Mouse (Mus musculus) forebrain, postnatal 0 days (tissue): ENCODE measurements around the gene Zbtb25. TPM values are rescaled to one million over a fixed set of nuclear protein-coding genes. Genes with fewer than 3 reads are reported as not detected.

Experiments
- ATAC-seq: fragments of 200-750 bp; cut with Nextera tagmentation; 2 replicates; pipeline ENCODE4 v1.8.0; 2017; ENCODE audit warnings: mild to moderate bottlenecking, moderate library complexity
- DNase-seq: peaks from one replicate; pipeline ENCODE4 v3.0.0-alpha.2; 2015
- H3K27ac ChIP-seq: fragments of 300-500 bp; sonication (generic); 2 replicates; pipeline ENCODE4 v1.5.1; 2014; ENCODE audit warnings: low read depth, mild to moderate bottlenecking, antibody characterized with exemption, low read length, moderate library complexity, mixed read lengths
- H3K27me3 ChIP-seq: fragments of 300-500 bp; sonication (generic); 2 replicates; pipeline ENCODE4 v1.6.1; 2014; ENCODE audit warnings: mild to moderate bottlenecking, low read length, mixed read lengths; ENCODE audit not compliant: insufficient read depth
- H3K36me3 ChIP-seq: fragments of 300-500 bp; sonication (generic); 2 replicates; pipeline ENCODE4 v1.6.1; 2014; ENCODE audit warnings: mild to moderate bottlenecking, moderate library complexity; ENCODE audit not compliant: insufficient read depth
- H3K4me1 ChIP-seq: fragments of 300-500 bp; sonication (generic); 2 replicates; pipeline ENCODE4 v1.6.1; 2014; ENCODE audit warnings: antibody characterized with exemption; ENCODE audit not compliant: insufficient read depth
- H3K4me2 ChIP-seq: fragments of 300-500 bp; sonication (generic); 2 replicates; pipeline ENCODE4 v1.6.1; 2014; ENCODE audit warnings: low read depth, mild to moderate bottlenecking, moderate library complexity
- H3K4me3 ChIP-seq: fragments of 300-500 bp; sonication (generic); 2 replicates; pipeline ENCODE4 v1.5.1; 2014; ENCODE audit warnings: low read depth, low read length, mixed read lengths
- H3K9ac ChIP-seq: fragments of 300-500 bp; sonication (generic); 2 replicates; pipeline ENCODE4 v1.6.1; 2014; ENCODE audit warnings: mild to moderate bottlenecking
- H3K9me3 ChIP-seq: fragments of 300-500 bp; sonication (generic); 2 replicates; pipeline ENCODE4 v1.6.1; 2016; ENCODE audit warnings: low read length
- CTCF ChIP-seq: sonication (generic); IDR thresholded peaks from 2 replicates; pipeline ENCODE4 v1.5.1; 2016; ENCODE audit warnings: antibody characterized with exemption, control low read depth, low read depth
- WGBS: fragments of 180-500 bp; shearing (Covaris S2); extraction: QIAGEN DNeasy Blood & Tissue Kit; methylation state at CpG from one replicate; pipeline ENCODE4 v1.1.7; 2014; 5-methylcytosine and 5-hydroxymethylcytosine counted together
- polyA plus RNA-seq: library from polyadenylated mRNA; unstranded; fragments of >200 nt; fragmentation: Nextera tagmentation; extraction: Ambion mirVana; gene quantifications from 2 replicates; pipeline ENCODE4 v1.2.1, GENCODE M21; 2015
- total RNA-seq: library from RNA; depleted of rRNA; stranded (reverse); fragments of >200 nt; gene quantifications from 2 replicates; pipeline ENCODE4 v1.2.3, GENCODE M21; 2014

Zbtb25 gene
- total and polyA plus RNA-seq, 2 experiments from 2014 or later = 13.2 to 25.8 TPM

GRCm38 (mm10) chr12:76372046-76372445, 2.6 kb upstream of the Zbtb25 start:
- DNase-seq (no peak), ATAC-seq (no peak)
- peak overlapping the region; percentile 92 for H3K4me2 ChIP-seq
- no peak for TF ChIP-seq CTCF
- peak overlapping the region; percentile 100 for H3K9ac ChIP-seq
- no peaks in the 10 kb centered on the region for H3K36me3 ChIP-seq
- no peaks in the 10 kb centered on the region for H3K9me3 ChIP-seq
- peaks cover 15% of the 10 kb centered on the region for H3K4me1 ChIP-seq
- H3K4me3 ChIP-seq = no peak overlapping the region
- H3K27ac ChIP-seq = no peak overlapping the region
- H3K27me3 ChIP-seq = no peaks in the 10 kb centered on the region
- WGBS = 48% methylated on average over 7 of the region's 7 CpGs

- H3K27me3 ChIP-seq = no peaks in the 10 kb centered on the region
- peaks cover 16% of the 10 kb centered on the region for H3K4me1 ChIP-seq
- ATAC-seq = no peak
- no peaks in the 10 kb centered on the region for H3K36me3 ChIP-seq
- TF ChIP-seq CTCF = peak; percentile 37
- H3K4me3 ChIP-seq = peak overlapping the region; percentile 95
- H3K4me2 ChIP-seq = peak overlapping the region; percentile 92
- no peaks in the 10 kb centered on the region for H3K9me3 ChIP-seq
- peak; percentile 57 for DNase-seq
- 3% methylated on average over 63 of the region's 63 CpGs for WGBS
- peak overlapping the region; percentile 99 for H3K27ac ChIP-seq
- H3K9ac ChIP-seq = peak overlapping the region; percentile 100
Measured at GRCm38 (mm10) chr12:76370831-76371571, 1.6 kb upstream of the Zbtb25 start.

GRCm38 (mm10) chr12:76369978-76370830, 802 bp upstream of the Zbtb25 start, which contains the start of gene Zbtb1:
Zbtb1 (plus strand) TSS chr12:76370266.
- Histone ChIP-seq H3K27ac (peak within 1 kb of the TSS; percentile 99), H3K4me1 (peaks cover 16% of the 10 kb centered on the region), H3K4me2 (peak within 1 kb of the TSS; percentile 92), H3K9me3 (no peaks in the 10 kb centered on the region), H3K9ac (peak within 1 kb of the TSS; percentile 100), H3K36me3 (no peaks in the 10 kb centered on the region), H3K27me3 (no peaks in the 10 kb centered on the region), H3K4me3 (peak within 1 kb of the TSS; percentile 95)
- peak; percentile 41 for TF ChIP-seq CTCF
- ATAC-seq (peak; percentile 51), DNase-seq (peak; percentile 78)
- WGBS = under 1% methylated on average over 92 of the region's 99 CpGs

GRCm38 (mm10) chr12:76368790-76369205, 604 bp downstream of the Zbtb25 start:
- under 1% methylated on average over 19 of the region's 26 CpGs for WGBS
- peak overlapping the region; percentile 100 for H3K9ac ChIP-seq
- H3K9me3 ChIP-seq = no peaks in the 10 kb centered on the region
- no peaks in the 10 kb centered on the region for H3K36me3 ChIP-seq
- H3K27me3 ChIP-seq = no peaks in the 10 kb centered on the region
- DNase-seq = peak; percentile 74
- peaks cover 16% of the 10 kb centered on the region for H3K4me1 ChIP-seq
- H3K4me3 ChIP-seq = peak overlapping the region; percentile 95
- H3K4me2 ChIP-seq = peak overlapping the region; percentile 92
- peak; percentile 38 for ATAC-seq
- peak overlapping the region; percentile 99 for H3K27ac ChIP-seq
- TF ChIP-seq CTCF = no peak

- WGBS = 8% methylated on average over 9 of the region's 9 CpGs
- Histone ChIP-seq H3K27me3 (no peaks in the 10 kb centered on the region), H3K4me2 (peak overlapping the region; percentile 92), H3K4me3 (peak overlapping the region; percentile 95), H3K27ac (peak overlapping the region; percentile 99), H3K9me3 (no peaks in the 10 kb centered on the region), H3K4me1 (peaks cover 16% of the 10 kb centered on the region), H3K36me3 (no peaks in the 10 kb centered on the region), H3K9ac (peak overlapping the region; percentile 100)
- ATAC-seq (no peak), DNase-seq (no peak)
- no peak for TF ChIP-seq CTCF
Measured at GRCm38 (mm10) chr12:76368201-76368789, 1.1 kb downstream of the Zbtb25 start.

GRCm38 (mm10) chr12:76367096-76367995, 2.1 kb downstream of the Zbtb25 start:
- Histone ChIP-seq H3K9ac (0 out of 2 replicates have a peak overlapping the region, but pooled peaks have one; percentile 10), H3K27ac (0 out of 2 replicates have a peak overlapping the region, but pooled peaks have one; percentile 5), H3K4me1 (peaks cover 16% of the 10 kb centered on the region), H3K4me3 (no peak overlapping the region), H3K4me2 (peak overlapping the region; percentile 92), H3K27me3 (no peaks in the 10 kb centered on the region), H3K9me3 (no peaks in the 10 kb centered on the region), H3K36me3 (no peaks in the 10 kb centered on the region; the same call in 1 of the 2 replicates)
- ATAC-seq (no peak), DNase-seq (peak; percentile 25)
- no peak for TF ChIP-seq CTCF
- 23% methylated on average over 14 of the region's 14 CpGs for WGBS
